Mouse (Mus musculus): ENCODE measurements around the gene 3425401B19Rik. TPM values are rescaled to one million over a fixed set of nuclear protein-coding genes. Genes with fewer than 3 reads are reported as not detected.

Gene 3425401B19Rik
- polyA plus RNA-seq, 1 experiment from 2014 or later: not detected

GRCm38 (mm10) chr14:32632908-32633600 lies 52.0 kb downstream of the 3425401B19Rik start:
- no peaks in the 10 kb centered on the region for H3K27me3 ChIP-seq (ENCODE audit: control insufficient read depth, insufficient read depth, low read length)
- no peaks in the 10 kb centered on the region for H3K9me3 ChIP-seq (ENCODE audit: control insufficient read depth, low read length)
- H3K27ac ChIP-seq (ENCODE audit: low read depth, low read length): no peak overlapping the region
- no peaks in the 10 kb centered on the region for H3K36me3 ChIP-seq (ENCODE audit: control insufficient read depth, insufficient read depth, low read length)
- no peak overlapping the region for H3K9ac ChIP-seq (ENCODE audit: low read length)
- DNase-seq (ENCODE audit: low spot score) (no peak), ATAC-seq (replicated peaks; ENCODE audit: low FRiP score) (no peak)
- H3K4me3 ChIP-seq (ENCODE audit: low read depth, low read length): no peak overlapping the region
- WGBS: 76% methylated on average over 6 of the region's 6 CpGs
- H3K4me1 ChIP-seq (replicated peaks; ENCODE audit: control insufficient read depth, insufficient read depth, low read length): no peaks in the 10 kb centered on the region
- no peak overlapping the region for H3K4me2 ChIP-seq (ENCODE audit: low read depth, low read length, severe bottlenecking)

- H3K9ac ChIP-seq (ENCODE audit: low read length): no peak overlapping the region
Measured at GRCm38 (mm10) chr14:32628584-32628983, 56.5 kb downstream of the 3425401B19Rik start.

GRCm38 (mm10) chr14:32627271-32627670 lies 57.8 kb downstream of the 3425401B19Rik start:
- Histone ChIP-seq H3K9ac (ENCODE audit: low read length) (no peak overlapping the region), H3K36me3 (ENCODE audit: control insufficient read depth, insufficient read depth, low read length) (no peaks in the 10 kb centered on the region), H3K4me3 (ENCODE audit: low read depth, low read length) (no peak overlapping the region), H3K4me2 (ENCODE audit: low read depth, low read length, severe bottlenecking) (no peak overlapping the region), H3K4me1 (replicated peaks; ENCODE audit: control insufficient read depth, insufficient read depth, low read length) (no peaks in the 10 kb centered on the region), H3K9me3 (ENCODE audit: control insufficient read depth, low read length) (no peaks in the 10 kb centered on the region), H3K27ac (ENCODE audit: low read depth, low read length) (no peak overlapping the region), H3K27me3 (ENCODE audit: control insufficient read depth, insufficient read depth, low read length) (no peaks in the 10 kb centered on the region)
- 61% methylated on average over 2 of the region's 2 CpGs for WGBS
- DNase-seq (ENCODE audit: low spot score) (no peak), ATAC-seq (replicated peaks; ENCODE audit: low FRiP score) (no peak)

More at GRCm38 (mm10) chr14:32628584-32628983, 56.5 kb downstream of the 3425401B19Rik start:
- no peaks in the 10 kb centered on the region for H3K9me3 ChIP-seq (ENCODE audit: control insufficient read depth, low read length)
- H3K27ac ChIP-seq (ENCODE audit: low read depth, low read length): no peak overlapping the region
- no peaks in the 10 kb centered on the region for H3K36me3 ChIP-seq (ENCODE audit: control insufficient read depth, insufficient read depth, low read length)
- no peak overlapping the region for H3K4me2 ChIP-seq (ENCODE audit: low read depth, low read length, severe bottlenecking)
- no peaks in the 10 kb centered on the region for H3K27me3 ChIP-seq (ENCODE audit: control insufficient read depth, insufficient read depth, low read length)
- no peak overlapping the region for H3K4me3 ChIP-seq (ENCODE audit: low read depth, low read length)
- no peak for ATAC-seq (replicated peaks; ENCODE audit: low FRiP score)
- WGBS: 56% methylated on average over 10 of the region's 10 CpGs
- no peaks in the 10 kb centered on the region for H3K4me1 ChIP-seq (replicated peaks; ENCODE audit: control insufficient read depth, insufficient read depth, low read length)
- DNase-seq (ENCODE audit: low spot score): no peak

- no peak for DNase-seq (ENCODE audit: low spot score)
- Histone ChIP-seq H3K27me3 (ENCODE audit: control insufficient read depth, insufficient read depth, low read length) (no peaks in the 10 kb centered on the region), H3K27ac (ENCODE audit: low read depth, low read length) (no peak overlapping the region), H3K4me3 (ENCODE audit: low read depth, low read length) (no peak overlapping the region), H3K4me2 (ENCODE audit: low read depth, low read length, severe bottlenecking) (no peak overlapping the region), H3K4me1 (replicated peaks; ENCODE audit: control insufficient read depth, insufficient read depth, low read length) (no peaks in the 10 kb centered on the region), H3K9me3 (ENCODE audit: control insufficient read depth, low read length) (no peaks in the 10 kb centered on the region), H3K36me3 (ENCODE audit: control insufficient read depth, insufficient read depth, low read length) (no peaks in the 10 kb centered on the region), H3K9ac (ENCODE audit: low read length) (no peak overlapping the region)
- 89% methylated on average over 7 of the region's 7 CpGs for WGBS
- ATAC-seq (replicated peaks; ENCODE audit: low FRiP score): no peak
Measured at GRCm38 (mm10) chr14:32624811-32625210, 60.3 kb downstream of the 3425401B19Rik start.

GRCm38 (mm10) chr14:32624245-32624644 lies 60.8 kb downstream of the 3425401B19Rik start:
- no peaks in the 10 kb centered on the region for H3K4me1 ChIP-seq (replicated peaks; ENCODE audit: control insufficient read depth, insufficient read depth, low read length)
- no peaks in the 10 kb centered on the region for H3K9me3 ChIP-seq (ENCODE audit: control insufficient read depth, low read length)
- DNase-seq (ENCODE audit: low spot score) (no peak), ATAC-seq (replicated peaks; ENCODE audit: low FRiP score) (no peak)
- no peak overlapping the region for H3K4me3 ChIP-seq (ENCODE audit: low read depth, low read length)
- no peaks in the 10 kb centered on the region for H3K36me3 ChIP-seq (ENCODE audit: control insufficient read depth, insufficient read depth, low read length)
- no peak overlapping the region for H3K9ac ChIP-seq (ENCODE audit: low read length)
- no peak overlapping the region for H3K4me2 ChIP-seq (ENCODE audit: low read depth, low read length, severe bottlenecking)
- H3K27me3 ChIP-seq (ENCODE audit: control insufficient read depth, insufficient read depth, low read length): no peaks in the 10 kb centered on the region
- no peak overlapping the region for H3K27ac ChIP-seq (ENCODE audit: low read depth, low read length)
- WGBS: 85% methylated on average over 3 of the region's 3 CpGs

- Histone ChIP-seq H3K4me1 (replicated peaks; ENCODE audit: control insufficient read depth, insufficient read depth, low read length) (no peaks in the 10 kb centered on the region), H3K9me3 (ENCODE audit: control insufficient read depth, low read length) (no peaks in the 10 kb centered on the region), H3K4me2 (ENCODE audit: low read depth, low read length, severe bottlenecking) (no peak overlapping the region), H3K36me3 (ENCODE audit: control insufficient read depth, insufficient read depth, low read length) (no peaks in the 10 kb centered on the region), H3K4me3 (ENCODE audit: low read depth, low read length) (no peak overlapping the region), H3K27ac (ENCODE audit: low read depth, low read length) (no peak overlapping the region), H3K9ac (ENCODE audit: low read length) (no peak overlapping the region), H3K27me3 (ENCODE audit: control insufficient read depth, insufficient read depth, low read length) (no peaks in the 10 kb centered on the region)
- WGBS: 89% methylated on average over 5 of the region's 5 CpGs
- ATAC-seq (replicated peaks; ENCODE audit: low FRiP score) (no peak), DNase-seq (ENCODE audit: low spot score) (no peak)
Measured at GRCm38 (mm10) chr14:32617253-32617652, 67.8 kb downstream of the 3425401B19Rik start.

GRCm38 (mm10) chr14:32609392-32609791 lies 75.7 kb downstream of the 3425401B19Rik start:
- WGBS: 34% methylated on average over 3 of the region's 3 CpGs
- ATAC-seq (replicated peaks; ENCODE audit: low FRiP score) (no peak), DNase-seq (ENCODE audit: low spot score) (no peak)
- Histone ChIP-seq H3K4me2 (ENCODE audit: low read depth, low read length, severe bottlenecking) (no peak overlapping the region), H3K4me3 (ENCODE audit: low read depth, low read length) (no peak overlapping the region), H3K9me3 (ENCODE audit: control insufficient read depth, low read length) (no peaks in the 10 kb centered on the region), H3K27me3 (ENCODE audit: control insufficient read depth, insufficient read depth, low read length) (no peaks in the 10 kb centered on the region), H3K36me3 (ENCODE audit: control insufficient read depth, insufficient read depth, low read length) (no peaks in the 10 kb centered on the region), H3K9ac (ENCODE audit: low read length) (no peak overlapping the region), H3K4me1 (replicated peaks; ENCODE audit: control insufficient read depth, insufficient read depth, low read length) (no peaks in the 10 kb centered on the region), H3K27ac (ENCODE audit: low read depth, low read length) (no peak overlapping the region)

Other genes with a start within 250 kb of the 3425401B19Rik start
- gene Slc18a3, start 220.4 kb downstream of the 3425401B19Rik start, polyA plus RNA-seq (2014; fragmentation: Nextera tagmentation; extraction: Ambion mirVana): 0.12 and 0.15 TPM in 2 replicates
- gene Chat, start 219.3 kb downstream of the 3425401B19Rik start, polyA plus RNA-seq (2014; fragmentation: Nextera tagmentation; extraction: Ambion mirVana): not detected in 2 replicates
- 20.1 and 29.4 TPM in 2 replicates for gene Ercc6, start 171.8 kb downstream of the 3425401B19Rik start, polyA plus RNA-seq (2014; fragmentation: Nextera tagmentation; extraction: Ambion mirVana)
- gene Prrxl1, start 85.9 kb downstream of the 3425401B19Rik start, polyA plus RNA-seq (2014; fragmentation: Nextera tagmentation; extraction: Ambion mirVana): 0.08 and 0.37 TPM in 2 replicates
- not detected in 2 replicates for gene Tmem273, start 100.7 kb upstream of the 3425401B19Rik start, polyA plus RNA-seq (2014; fragmentation: Nextera tagmentation; extraction: Ambion mirVana)
- gene Fam170b, start 148.7 kb upstream of the 3425401B19Rik start, polyA plus RNA-seq (2014; fragmentation: Nextera tagmentation; extraction: Ambion mirVana): 0.16 TPM in 1 of 2 replicates, not detected in the other
- gene Vstm4, start 171.5 kb upstream of the 3425401B19Rik start, polyA plus RNA-seq (2014; fragmentation: Nextera tagmentation; extraction: Ambion mirVana): 2.8 and 3.2 TPM in 2 replicates

Data from forebrain, embryonic 11.5 days (tissue).